Mouse (Mus musculus) testis, adult 2 months (tissue): Measurements from ENCODE around the gene Echdc1.

Experiments
- CTCF ChIP-seq: fragments of 200-500 bp; IDR thresholded peaks from 2 replicates; pipeline ENCODE4 v1.5.1; 2012; ENCODE audit warnings: low read depth, mild to moderate bottlenecking, inconsistent platforms, low read length, moderate library complexity; ENCODE audit not compliant: control insufficient read depth, insufficient read depth, insufficient replicate concordance
- POLR2A ChIP-seq: fragments of 200-500 bp; IDR thresholded peaks from 2 replicates; pipeline ENCODE4 v1.6.1; 2012; ENCODE audit warnings: low read depth, mild to moderate bottlenecking, inconsistent platforms, low read length, moderate library complexity; ENCODE audit not compliant: control insufficient read depth

GRCm38 (mm10) chr10:29354183-29354582, 41.2 kb downstream of the Echdc1 start:
- no peak for TF ChIP-seq POLR2A
- TF ChIP-seq CTCF, result no peak
